Mouse (Mus musculus): ENCODE results near the gene Cdk1.

Cdk1 gene

DNA sequence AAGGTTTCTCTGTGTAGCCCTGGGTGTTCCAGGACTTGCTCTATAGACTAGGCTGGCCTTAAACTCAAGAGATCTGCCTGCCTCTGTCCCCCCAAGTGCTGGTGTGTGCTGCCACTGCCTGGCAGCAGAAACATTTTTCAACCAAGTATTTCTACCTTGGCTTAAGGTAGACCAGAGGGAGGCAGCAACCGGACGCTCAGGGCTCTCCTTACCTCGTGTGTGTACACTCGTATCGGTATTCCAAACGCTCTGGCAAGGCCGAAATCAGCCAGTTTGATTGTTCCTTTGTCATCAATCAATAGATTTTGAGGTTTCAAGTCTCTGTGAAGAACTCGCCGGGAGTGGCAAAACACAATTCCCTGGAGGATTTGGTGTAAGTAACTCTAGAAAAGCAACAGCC, 10.4 kb downstream of the Cdk1 start:
- no peak for DNase-seq

DNA sequence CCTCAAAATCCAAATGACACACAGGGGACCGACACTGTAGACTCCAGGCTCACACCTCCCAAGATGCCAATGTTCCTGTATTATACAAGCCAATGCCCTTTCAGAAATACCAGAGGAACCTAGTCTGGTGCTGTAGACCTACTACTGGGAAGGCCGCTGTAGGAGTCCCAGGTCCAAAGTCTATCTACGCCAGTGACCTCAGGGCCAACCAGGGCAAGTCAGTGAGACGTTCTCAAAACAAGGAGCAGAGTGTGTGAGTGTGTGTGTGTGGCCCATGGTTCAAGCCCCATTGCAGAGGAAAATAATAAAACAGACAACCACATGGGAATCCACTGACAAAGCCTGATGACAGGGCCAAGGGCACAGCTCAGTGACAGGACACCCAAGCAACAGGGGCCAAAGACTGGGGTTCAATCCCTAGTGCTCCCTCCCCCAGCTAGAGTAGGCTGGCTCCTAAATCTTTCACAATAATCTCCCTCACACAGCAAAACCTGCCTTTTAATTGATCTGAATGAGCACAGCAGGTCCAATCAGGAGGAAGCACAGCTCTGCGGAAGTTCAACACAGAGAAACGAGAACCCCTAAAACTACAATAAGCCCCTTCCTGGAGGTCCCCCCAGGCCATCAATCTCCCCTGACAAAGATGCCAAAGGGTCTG, 11.0 kb downstream of the Cdk1 start:
- DNase-seq, result no peak

DNA sequence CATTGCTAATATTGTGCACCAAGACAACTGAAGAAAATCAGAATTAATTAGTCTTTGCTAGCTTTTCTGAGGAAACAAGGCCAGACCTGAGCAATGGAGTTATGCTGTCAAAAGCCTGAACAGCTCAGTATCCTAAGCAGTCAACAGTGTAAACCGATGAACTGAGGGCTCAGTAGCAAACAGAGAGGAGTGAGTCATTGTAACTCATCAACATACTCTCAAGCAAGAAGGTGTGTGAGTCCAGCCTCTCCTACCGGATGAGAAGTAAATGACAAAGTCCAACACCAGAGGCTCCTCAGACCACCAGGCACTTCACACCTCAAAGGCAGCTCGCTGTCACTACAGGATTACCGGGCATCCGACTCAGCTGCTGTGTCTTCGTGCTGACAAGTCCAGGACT, 12.7 kb downstream of the Cdk1 start:
- DNase-seq, result no peak

DNA sequence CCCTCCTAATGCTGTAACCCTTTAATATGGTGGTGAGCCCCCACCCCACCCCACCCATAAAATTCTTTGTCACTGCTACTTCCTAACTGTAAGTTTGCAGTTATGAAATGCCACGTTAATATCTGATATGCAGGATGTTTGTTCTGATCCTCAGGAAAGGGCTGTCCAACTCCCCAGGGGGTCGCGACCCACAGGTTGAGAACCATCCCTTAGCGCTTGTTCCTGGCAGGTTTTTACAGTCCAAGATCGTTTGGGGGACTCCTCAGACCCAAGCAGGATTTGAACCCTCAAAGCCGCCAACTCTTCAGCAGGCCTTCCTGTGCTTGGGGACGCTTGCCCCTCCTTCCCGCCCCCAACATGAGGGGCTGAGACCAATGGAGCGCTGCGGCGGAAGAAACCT, 16.5 kb downstream of the Cdk1 start:
- DNase-seq, result no peak

DNA sequence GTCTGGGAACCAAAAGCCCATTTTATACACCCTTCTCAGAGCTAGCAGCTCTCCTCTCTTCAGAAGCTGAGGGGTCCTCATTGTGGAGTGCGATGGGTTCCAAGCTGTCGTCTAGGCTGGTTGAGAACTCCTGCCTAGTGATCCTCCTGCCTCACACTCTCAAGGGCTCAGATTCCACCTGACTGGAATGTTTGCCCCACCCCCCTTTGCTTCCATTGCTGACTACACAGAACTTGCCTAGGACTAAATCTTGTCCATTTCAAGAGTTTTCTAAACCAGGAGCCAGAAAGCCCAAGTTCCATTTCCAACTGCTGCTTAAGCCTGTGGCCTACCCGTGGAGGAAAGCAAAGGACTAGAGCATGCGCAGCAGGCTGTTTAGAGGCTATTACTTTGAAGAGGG, 17.1 kb downstream of the Cdk1 start:
- no peak for DNase-seq

DNA sequence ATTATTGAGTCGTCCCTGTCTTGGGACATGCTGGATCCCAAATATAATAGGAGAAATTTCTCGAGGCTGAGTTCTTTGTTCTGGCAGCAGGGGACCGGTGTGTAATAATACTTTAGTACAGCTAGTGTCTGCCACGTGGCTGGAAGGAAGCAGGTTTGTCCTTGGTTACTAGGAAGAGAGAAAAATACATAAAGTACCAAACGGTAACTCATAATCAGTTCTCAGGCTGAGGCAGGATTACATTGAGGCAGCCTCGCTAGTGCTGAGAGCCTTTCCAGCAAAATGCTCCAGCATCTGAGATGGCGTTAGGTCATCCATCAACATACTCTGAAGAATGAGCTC, 17.6 kb downstream of the Cdk1 start:
- no peak for DNase-seq

DNA sequence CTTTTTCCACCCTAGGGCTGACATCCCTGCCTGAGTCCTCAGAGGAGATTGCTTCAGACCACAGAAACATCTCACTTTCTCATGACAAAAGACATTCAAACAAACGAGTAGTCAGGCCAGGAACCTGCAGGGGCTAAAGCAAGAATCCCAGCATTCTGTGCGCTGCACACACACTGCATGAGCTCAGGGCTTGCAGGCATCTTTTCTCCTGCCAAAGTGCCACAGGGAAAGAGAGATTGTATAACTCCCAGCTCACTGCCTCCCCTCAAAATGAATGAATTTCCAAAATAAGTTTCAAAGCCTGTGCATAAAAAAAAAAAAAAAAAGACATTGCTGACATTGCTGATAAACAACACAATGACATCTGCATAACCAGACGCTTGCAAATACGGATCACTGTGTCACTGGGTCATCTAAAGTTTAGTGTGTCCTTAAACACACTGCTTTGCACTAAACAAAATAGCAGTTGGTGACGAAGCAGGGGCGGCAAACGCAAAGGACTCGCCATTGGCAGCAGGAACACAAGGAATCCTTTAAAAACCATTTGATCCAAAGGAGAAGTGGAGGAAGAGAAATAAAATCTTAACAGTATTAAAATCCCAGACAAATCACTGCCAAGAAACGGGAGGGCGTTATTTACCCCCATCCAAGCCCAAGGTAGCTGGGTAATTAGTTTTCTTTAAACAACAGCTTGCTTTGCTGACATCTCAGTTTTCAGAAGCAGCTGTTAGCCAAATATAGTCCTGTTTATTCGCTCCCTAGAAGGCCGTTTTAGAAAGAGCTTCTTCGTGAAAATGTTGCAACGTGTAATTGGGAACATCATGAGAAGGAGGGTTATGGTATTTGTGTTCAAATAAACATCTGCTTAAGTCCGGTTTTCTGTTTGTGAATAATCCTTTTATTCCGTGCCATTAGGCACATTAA, 18.2 kb downstream of the Cdk1 start:
- peak; percentile 44 for DNase-seq

DNA sequence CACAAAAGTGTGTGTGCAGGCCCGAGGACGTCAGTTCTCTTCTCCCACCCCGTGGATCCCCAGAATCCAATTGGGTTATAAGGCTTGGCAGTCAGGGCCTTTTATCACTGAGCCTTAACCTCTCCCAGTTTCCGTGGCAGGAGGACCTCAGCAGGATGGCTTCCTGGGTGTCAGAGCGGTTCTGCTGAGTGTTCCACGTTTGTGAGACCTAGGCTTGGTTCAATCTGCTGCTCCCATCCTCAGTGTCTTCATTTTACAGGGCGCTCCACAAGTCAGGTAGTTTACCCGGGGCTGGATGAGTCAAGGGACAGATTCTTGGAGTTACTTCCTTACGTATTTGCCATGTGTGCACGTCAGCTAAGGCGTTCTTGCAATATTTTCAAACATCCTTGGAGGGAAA, 19.5 kb downstream of the Cdk1 start:
- no peak for DNase-seq

DNA sequence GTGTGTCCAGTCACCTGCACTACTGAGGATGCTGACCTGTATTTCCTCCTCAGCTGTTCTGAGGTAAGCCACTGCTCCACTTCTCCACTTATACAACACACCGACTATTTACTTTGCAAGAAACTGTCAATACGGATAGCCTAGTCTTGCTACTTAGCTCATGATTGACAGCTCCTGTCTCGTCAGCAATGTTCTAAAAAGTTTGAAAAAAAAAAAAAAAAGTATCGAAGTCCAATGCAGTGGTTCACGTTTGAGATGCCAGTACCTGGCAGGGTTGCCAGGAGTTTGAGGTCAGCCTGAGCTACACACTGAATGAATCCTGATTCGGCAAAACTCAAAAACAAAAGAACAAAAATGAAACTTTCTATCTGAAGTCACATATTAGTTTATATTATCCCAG, 21.5 kb downstream of the Cdk1 start:
- no peak for DNase-seq

DNA sequence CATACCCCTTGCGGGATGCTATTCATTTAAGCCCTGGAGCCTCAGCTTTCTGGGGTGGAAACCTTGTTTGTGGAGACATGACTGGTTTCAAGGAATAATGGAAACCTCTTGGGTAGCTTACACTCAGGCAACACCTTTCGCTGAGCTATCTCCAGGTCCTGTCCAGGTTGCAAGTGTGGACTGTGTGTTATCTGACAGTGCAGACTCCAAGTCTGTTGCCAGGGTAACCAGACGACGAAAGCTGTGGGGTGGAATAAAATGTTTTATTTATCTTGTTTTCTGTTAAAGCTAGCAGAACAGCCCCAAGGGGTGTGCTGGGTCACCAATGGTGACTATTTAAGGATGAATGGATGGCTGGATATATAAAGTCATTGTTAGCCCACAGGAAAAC, 24.1 kb downstream of the Cdk1 start:
- no peak for DNase-seq

DNA sequence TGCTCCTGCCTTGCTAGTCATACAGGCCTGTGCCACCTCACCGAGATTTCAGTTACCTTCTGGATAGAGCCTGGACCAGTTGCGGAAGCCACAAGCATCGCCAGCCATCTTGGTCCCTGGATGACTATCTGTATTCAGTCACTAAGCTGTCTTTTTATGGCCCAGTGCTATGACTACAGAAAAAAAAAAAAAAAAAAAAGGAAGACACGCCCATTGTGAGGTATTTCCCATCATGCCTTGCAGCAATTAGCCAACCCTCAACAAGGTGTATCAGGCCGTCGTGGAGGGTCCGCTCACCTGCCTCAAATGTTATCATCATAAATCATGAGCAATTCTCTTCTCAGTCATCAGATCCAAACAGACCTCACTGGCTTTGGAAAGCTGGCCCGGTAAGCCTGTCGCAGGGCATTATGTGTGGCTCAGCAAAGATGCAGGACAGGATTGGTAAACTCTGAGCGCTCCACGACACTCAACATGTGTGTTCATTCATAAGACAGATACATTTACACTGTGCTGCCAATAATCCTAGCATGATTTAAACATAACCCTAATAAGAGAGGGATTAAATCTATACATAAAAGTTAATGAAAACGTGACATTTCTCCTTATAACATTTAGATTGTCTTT, 24.6 kb downstream of the Cdk1 start:
- no peak for DNase-seq

DNA sequence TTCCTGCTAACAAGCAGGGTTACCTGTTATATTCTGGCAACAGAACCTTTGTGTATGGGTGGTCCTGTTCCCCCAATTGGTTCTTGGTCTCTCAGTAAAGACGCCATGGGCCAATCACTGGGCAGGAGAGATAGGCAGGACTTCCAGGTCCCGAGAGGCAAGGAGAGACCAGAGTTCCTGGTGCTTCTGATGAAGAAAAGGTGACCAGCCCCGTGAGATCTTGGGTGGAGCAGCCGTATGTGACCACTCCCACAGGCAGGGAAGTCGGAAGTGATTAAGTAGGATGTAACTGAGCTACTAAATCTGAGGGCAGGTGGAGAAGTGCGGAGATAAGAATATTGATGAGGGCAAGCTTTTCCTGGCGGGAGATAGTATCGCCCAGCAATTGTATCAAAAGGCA, 25.4 kb downstream of the Cdk1 start:
- DNase-seq, result no peak

DNA sequence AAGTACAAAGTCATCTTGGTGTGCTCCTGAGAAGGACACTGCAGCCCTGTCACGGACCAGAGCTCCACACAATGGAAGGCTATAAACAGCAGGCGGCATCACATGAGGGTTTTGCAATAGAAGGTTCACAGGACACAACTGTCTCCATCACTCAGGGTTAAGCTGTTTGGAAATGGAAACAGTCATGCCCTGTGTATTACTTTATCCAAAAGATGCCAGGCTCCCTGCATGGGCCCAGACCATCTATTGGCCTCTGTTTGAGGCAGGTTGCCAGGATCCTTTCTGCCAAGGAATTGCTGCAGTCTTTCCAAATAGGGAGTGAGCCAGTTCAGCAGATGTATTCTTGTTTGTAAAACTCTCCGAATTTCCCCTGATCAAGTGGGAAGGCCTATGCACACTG, 26.3 kb downstream of the Cdk1 start:
- peak; percentile 74 for DNase-seq

DNA sequence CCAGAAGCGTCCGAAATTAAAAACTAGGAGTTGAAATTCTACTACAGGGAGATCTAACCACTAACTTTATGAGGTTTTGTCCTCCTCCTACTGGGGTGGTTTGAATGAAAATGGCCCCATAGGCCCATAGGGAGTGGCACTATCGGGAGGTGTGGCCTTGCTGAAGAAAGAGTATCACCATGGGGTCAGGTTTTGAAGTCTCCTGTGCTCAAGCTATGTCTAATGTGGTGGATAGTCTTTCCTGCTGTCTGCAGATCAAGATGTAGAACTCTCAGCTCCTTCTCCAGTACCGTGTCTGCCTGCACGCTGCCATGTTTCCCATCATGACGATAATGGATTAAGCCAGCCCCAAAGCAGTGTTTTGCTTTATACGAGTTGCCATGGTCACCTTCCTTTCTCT, 27.9 kb downstream of the Cdk1 start:
- no peak for DNase-seq

DNA sequence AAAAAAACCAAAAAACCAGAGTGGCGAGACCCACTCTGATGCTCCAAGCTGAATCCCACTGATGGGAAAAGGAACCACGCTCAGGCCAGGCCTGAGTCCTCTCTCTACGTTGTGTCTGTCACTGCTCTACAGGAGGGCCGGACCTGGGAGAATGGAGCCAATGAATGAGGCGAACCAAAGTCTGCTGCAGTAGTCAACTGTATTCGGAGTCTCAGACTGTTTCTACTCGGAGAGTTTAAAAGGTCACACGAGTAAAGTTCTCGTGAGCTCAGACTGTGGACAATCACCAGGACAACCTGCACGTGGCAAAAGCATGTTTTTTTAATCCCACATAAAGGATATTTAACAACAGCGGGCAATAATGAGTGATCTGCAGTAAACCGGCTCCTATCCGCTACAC, 28.8 kb downstream of the Cdk1 start:
- DNase-seq, result no peak

DNA sequence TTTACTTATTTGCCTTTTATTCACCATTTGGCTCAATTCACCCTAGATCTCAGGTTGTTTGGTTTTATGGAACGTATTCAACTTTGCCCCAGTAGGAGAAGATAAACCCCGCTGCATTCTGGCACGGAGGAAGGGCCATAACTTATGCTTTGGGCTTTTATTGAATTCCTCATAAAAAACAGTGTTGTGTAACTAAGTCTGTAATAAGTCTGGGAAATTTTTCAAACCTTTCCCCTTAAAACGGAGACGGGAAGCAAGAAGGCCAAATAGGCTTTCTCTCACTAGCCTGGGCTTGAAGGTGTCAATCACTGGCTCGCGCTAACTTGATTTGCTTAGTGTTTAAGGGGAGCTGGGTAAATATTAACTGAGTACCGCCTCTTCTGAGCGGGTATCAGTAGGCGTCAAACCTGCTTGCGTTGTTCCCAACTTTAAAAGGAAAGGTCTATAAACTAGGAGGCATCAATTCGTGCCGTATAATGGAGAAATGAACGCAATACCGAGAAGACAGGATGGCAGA, 31.2 kb downstream of the Cdk1 start:
- no peak for DNase-seq

DNA sequence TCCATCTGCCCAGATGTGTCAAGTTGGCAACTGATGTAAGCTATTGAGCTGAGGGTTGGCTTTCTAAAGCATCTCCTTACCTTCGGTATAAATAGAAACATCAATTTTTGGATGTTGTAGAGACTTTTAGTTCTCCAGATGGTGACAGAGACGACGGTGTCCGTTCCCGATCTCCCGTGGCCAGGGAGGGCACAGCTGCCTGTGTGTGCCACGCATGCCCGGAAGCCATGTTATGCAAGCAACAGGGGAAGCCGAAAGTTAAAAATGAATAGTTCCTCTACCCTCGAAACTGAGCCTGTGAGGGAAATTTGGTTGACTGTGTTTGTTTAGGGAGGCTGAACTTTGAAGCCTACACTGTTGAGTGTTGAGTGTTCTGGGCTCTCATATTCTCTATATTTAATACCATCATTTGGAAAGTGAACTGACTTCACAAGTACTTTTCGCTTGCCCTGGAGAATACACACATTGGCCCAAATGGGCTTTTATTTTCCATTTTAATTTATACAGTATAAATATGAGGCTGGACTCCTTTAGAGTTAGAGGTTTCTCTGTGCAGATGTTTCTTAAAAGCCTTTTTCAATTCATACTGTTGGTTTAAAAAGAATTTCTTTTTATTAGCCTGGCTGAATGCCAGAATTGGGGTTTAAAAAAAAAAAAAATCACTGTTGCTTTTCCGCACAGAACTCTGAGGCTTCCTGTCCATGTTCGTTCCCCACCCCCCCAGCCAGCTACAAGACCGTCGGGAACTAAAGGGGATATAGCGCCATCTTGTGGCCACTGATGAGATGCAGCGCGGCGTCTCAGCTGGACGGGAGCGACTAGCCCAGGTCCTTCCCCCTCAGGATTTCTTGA, 31.8 kb downstream of the Cdk1 start:
- DNase-seq, result peak; percentile 93

DNA sequence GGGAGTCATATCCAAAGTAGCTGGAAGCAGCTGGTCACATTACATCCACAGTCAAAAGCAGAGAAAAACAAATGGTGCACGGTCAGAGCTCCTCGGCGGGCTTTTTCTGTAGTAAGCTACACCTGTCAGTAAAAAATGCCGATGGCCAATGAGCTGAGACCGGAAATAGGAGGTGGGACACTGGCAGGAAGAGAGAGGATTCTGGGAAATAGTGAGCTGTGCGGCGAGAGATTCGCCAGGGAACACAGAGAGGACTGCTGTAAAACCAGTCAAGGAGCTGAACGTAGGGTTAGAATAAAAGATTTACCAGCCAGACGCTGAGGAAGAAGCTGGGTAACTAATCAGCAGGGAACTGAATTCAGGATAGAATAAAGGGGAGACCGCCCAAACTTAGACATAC, 34.2 kb downstream of the Cdk1 start:
- DNase-seq, result no peak

DNA sequence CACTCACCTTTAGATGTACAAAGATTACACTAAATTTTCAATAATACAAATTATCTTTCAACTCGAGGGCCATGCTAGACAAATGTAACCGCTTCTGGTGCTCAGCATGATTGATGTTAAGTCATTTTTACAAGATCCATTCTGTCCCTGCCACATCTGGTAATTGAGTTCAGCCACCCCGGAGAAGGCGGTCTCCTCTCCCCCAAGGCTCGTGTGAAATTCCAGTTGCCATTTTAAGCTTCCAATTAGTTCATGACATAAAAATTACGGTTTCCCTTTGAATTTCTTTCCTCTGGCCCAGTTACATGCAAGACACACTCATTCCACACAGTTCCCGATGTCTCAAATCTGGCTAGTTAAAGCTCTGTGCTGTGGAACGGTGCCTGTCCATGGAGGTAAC, 38.8 kb downstream of the Cdk1 start:
- no peak for DNase-seq

DNA sequence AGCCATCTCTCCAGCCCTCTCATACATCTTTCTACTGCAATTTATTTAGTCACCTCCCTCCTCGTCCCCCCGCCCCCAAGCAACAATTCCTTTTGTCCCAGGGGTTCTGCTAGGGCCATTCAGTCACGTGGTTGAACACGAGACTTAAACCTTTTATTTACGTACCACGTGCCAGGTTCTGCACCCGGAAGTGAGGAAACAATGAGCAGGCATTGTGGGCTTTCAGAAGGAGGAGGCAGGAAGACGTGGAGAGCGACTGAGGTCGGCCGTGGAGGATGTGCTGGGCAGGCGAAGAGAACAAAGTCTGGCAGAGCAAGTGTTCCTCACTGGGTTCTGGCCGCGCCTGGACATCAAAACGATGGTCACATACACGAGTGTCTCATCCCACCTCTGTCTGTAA, 40.9 kb downstream of the Cdk1 start:
- DNase-seq, result no peak

DNA sequence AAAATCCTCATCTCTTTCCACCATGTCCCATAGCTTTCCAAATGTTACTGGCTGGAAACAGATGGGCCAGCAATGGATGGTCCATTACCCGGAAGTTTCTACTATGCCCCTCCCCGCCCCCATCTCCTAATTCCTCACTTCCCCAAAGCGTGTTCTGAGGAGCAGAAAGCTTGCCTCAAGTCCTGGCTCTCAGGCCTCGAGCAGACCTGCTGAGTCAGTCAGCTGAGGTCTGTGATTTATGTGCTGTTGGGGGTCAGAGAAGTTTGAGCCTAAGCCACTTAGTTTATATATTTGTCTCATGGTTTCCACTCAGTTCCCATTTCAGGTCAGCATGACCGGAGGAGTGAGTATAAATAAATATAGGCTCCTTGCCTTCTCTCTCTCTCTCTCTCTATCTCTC, 43.6 kb downstream of the Cdk1 start:
- no peak for DNase-seq

DNA sequence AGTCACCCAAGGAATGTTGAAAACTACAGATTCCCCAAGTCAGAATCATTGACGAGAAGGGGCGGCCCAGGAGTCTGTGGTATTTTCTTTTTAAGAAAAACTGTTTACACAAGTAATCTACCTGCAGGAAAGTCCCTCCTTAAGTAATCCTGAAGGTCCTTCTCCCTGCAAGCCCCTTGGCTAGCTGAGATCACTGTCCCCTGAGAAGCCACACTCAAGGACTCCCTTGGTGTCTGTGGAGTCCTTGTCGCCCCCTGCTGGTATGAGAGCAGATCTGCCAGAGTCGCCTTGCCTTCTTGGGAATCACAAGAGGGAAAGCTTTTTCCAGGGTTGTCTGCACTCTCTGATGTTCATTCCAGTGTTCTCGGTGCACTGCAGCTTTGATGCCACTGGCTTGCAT, 45.7 kb downstream of the Cdk1 start:
- peak; percentile 85 for DNase-seq

DNA sequence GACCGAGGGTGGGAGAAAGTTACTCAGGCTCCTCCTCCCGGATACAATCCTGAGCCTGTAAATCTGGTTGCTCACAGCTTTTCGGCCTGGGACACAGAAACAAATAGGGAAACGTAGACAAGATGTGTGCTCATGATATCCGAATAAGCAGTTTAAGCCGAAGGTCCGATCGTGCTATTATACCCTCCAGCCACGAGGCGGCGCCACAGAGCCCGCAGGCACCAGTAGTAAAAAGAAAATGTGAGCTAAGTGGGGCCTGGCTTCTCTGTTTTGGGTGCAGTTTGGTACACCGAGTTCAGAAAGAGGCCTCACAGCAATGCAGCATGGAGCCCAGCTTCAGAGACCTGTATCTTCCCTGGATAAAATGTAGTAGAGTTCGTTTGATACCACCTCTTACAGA, 46.5 kb downstream of the Cdk1 start:
- peak; percentile 68 for DNase-seq
